Mouse (Mus musculus): Measurements from ENCODE around the gene Sox15.
"Not testable (repeated sequence)": the region's sequence is repeated elsewhere in the genome, so short reads cannot be mapped to it uniquely, and the experiment has no call there.

Gene Sox15

GRCm38 (mm10) chr11:69702886-69703285 lies 47.8 kb downstream of the Sox15 start:
- not testable (repeated sequence) for DNase-seq (ENCODE audit: low spot score)

GRCm38 (mm10) chr11:69703381-69703780 lies 48.3 kb downstream of the Sox15 start:
- DNase-seq (ENCODE audit: low spot score): not testable (repeated sequence)

- no peak for DNase-seq (ENCODE audit: low spot score)
These were observed 48.9 kb downstream of the Sox15 start for GRCm38 (mm10) chr11:69703814-69704612.

- DNase-seq (ENCODE audit: low spot score): no peak
These were observed 49.5 kb downstream of the Sox15 start for GRCm38 (mm10) chr11:69704613-69705010.
